Mouse (Mus musculus) hindbrain, embryonic 10.5 days (tissue): ENCODE results near the gene Ushbp1. TPM values are rescaled to one million over a fixed set of nuclear protein-coding genes. Genes with fewer than 3 reads are reported as not detected.

Source experiments
- DNase-seq: peaks from one replicate; pipeline ENCODE4 v3.0.0-alpha.2; 2017; ENCODE audit warnings: low spot score
- H3K27ac ChIP-seq: fragments of 300-500 bp; sonication (generic); 2 replicates; pipeline ENCODE4 v1.5.1; 2016; ENCODE audit warnings: mild to moderate bottlenecking, moderate library complexity
- H3K27me3 ChIP-seq: fragments of 300-500 bp; sonication (generic); 2 replicates; pipeline ENCODE4 v1.6.1; 2016; ENCODE audit warnings: mild to moderate bottlenecking; ENCODE audit not compliant: poor library complexity, insufficient read depth, severe bottlenecking
- H3K36me3 ChIP-seq: fragments of 300-500 bp; sonication (generic); 2 replicates; pipeline ENCODE4 v1.6.1; 2016; ENCODE audit warnings: mild to moderate bottlenecking, moderate library complexity
- H3K4me1 ChIP-seq: fragments of 300-500 bp; sonication (generic); replicated peaks from 2 replicates; pipeline ENCODE4 v1.6.1; 2016; ENCODE audit warnings: mild to moderate bottlenecking
- H3K4me3 ChIP-seq: fragments of 300-500 bp; sonication (generic); 2 replicates; pipeline ENCODE4 v1.5.1; 2016; ENCODE audit warnings: mild to moderate bottlenecking, moderate library complexity
- H3K9me3 ChIP-seq: fragments of 300-500 bp; sonication (generic); 2 replicates; pipeline ENCODE4 v1.6.1; 2016; ENCODE audit warnings: mild to moderate bottlenecking, moderate library complexity
- WGBS: fragments of 180-500 bp; shearing (Covaris S2); methylation state at CpG from one replicate; pipeline ENCODE4 v1.1.7; 2016; 5-methylcytosine and 5-hydroxymethylcytosine counted together
- polyA plus RNA-seq: library from polyadenylated mRNA; unstranded; fragments of >200 nt; fragmentation: Nextera tagmentation; extraction: Ambion mirVana; gene quantifications from 2 replicates; pipeline ENCODE4 v1.2.1, GENCODE M21; 2016

Gene Ushbp1
- polyA plus RNA-seq, 1 experiment from 2014 or later: 5.8 TPM

GRCm38 (mm10) chr8:71375581-71376422 lies 19.8 kb downstream of the Ushbp1 start:
- Histone ChIP-seq H3K36me3 (peaks cover 77% of the 10 kb centered on the region), H3K27me3 (peaks cover 9% of the 10 kb centered on the region; the same call in 1 of the 2 replicates), H3K4me3 (peak overlapping the region; percentile 98), H3K9me3 (no peaks in the 10 kb centered on the region), H3K4me1 (peaks cover 66% of the 10 kb centered on the region), H3K27ac (peak overlapping the region; percentile 81)
- 6% methylated on average over 74 of the region's 74 CpGs for WGBS
- DNase-seq: peak; percentile 73

GRCm38 (mm10) chr8:71374616-71375206 lies 20.9 kb downstream of the Ushbp1 start:
- Histone ChIP-seq H3K9me3 (no peaks in the 10 kb centered on the region), H3K4me3 (peak overlapping the region; percentile 98; the same call in 1 of the 2 replicates), H3K27ac (peak overlapping the region; percentile 81; the same call in 1 of the 2 replicates), H3K27me3 (peaks cover 9% of the 10 kb centered on the region; the same call in 1 of the 2 replicates), H3K36me3 (peaks cover 81% of the 10 kb centered on the region), H3K4me1 (peaks cover 61% of the 10 kb centered on the region)
- 72% methylated on average over 17 of the region's 17 CpGs for WGBS
- DNase-seq: no peak

GRCm38 (mm10) chr8:71373000-71373399 lies 22.6 kb downstream of the Ushbp1 start:
- 89% methylated on average over 3 of the region's 3 CpGs for WGBS
- Histone ChIP-seq H3K4me3 (peak overlapping the region; percentile 14; the same call in 1 of the 2 replicates), H3K27me3 (peaks cover 9% of the 10 kb centered on the region; the same call in 1 of the 2 replicates), H3K36me3 (peaks cover 83% of the 10 kb centered on the region), H3K9me3 (no peaks in the 10 kb centered on the region), H3K27ac (no peak overlapping the region), H3K4me1 (peaks cover 55% of the 10 kb centered on the region)
- DNase-seq: no peak

GRCm38 (mm10) chr8:71372427-71372826 lies 23.2 kb downstream of the Ushbp1 start:
- peaks cover 55% of the 10 kb centered on the region for H3K4me1 ChIP-seq
- H3K4me3 ChIP-seq: peak overlapping the region; percentile 14; the same call in 1 of the 2 replicates
- peak; percentile 18 for DNase-seq
- peaks cover 77% of the 10 kb centered on the region for H3K36me3 ChIP-seq
- H3K9me3 ChIP-seq: no peaks in the 10 kb centered on the region
- H3K27me3 ChIP-seq: peaks cover 9% of the 10 kb centered on the region; the same call in 1 of the 2 replicates
- H3K27ac ChIP-seq: peak overlapping the region; percentile 18; the same call in 1 of the 2 replicates
- 85% methylated on average over 12 of the region's 12 CpGs for WGBS

GRCm38 (mm10) chr8:71371236-71371848 lies 24.3 kb downstream of the Ushbp1 start, which contains the start of gene Ocel1:
TSS of gene Ocel1 (plus strand) at chr8:71371298.
- H3K27me3 ChIP-seq: peaks cover 2% of the 10 kb centered on the region; the same call in 1 of the 2 replicates
- WGBS: under 1% methylated on average over 68 of the region's 68 CpGs
- H3K4me3 ChIP-seq: peak within 1 kb of the TSS; percentile 65
- H3K4me1 ChIP-seq: peaks cover 50% of the 10 kb centered on the region
- no peaks in the 10 kb centered on the region for H3K9me3 ChIP-seq
- H3K36me3 ChIP-seq: peaks cover 66% of the 10 kb centered on the region
- peak; percentile 98 for DNase-seq
- H3K27ac ChIP-seq: peak within 1 kb of the TSS; percentile 84

DNA sequence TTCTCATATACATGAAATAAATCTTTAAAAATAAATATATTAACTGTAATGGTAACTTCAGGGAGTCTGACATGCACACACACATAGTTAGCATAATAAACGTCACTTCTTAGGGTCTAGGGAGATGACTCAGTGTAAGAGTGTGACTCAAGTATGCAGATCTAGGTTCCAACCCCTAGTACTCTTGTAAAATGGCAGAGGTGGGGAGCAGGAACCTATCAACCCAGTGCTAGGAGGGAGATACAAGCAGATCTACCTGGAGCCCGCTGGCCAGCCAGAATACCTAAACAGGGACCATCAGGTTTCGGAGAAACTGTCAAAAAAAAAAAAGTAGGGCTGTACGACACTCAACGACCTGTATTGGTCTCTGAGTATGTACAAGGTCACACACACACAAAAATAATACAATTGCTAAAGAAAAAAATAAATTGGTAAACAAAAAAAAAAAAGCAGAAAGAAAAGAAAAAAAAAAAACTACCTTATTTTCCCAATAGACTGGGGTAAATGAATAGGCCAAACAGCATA lies 24.8 kb downstream of the Ushbp1 start:
- H3K4me1 ChIP-seq: peaks cover 50% of the 10 kb centered on the region
- peaks cover 61% of the 10 kb centered on the region for H3K36me3 ChIP-seq
- WGBS: 25% methylated on average over 5 of the region's 5 CpGs
- H3K27ac ChIP-seq: peak overlapping the region; percentile 84
- no peaks in the 10 kb centered on the region for H3K27me3 ChIP-seq
- peak overlapping the region; percentile 65 for H3K4me3 ChIP-seq
- no peak for DNase-seq
- no peaks in the 10 kb centered on the region for H3K9me3 ChIP-seq

DNA sequence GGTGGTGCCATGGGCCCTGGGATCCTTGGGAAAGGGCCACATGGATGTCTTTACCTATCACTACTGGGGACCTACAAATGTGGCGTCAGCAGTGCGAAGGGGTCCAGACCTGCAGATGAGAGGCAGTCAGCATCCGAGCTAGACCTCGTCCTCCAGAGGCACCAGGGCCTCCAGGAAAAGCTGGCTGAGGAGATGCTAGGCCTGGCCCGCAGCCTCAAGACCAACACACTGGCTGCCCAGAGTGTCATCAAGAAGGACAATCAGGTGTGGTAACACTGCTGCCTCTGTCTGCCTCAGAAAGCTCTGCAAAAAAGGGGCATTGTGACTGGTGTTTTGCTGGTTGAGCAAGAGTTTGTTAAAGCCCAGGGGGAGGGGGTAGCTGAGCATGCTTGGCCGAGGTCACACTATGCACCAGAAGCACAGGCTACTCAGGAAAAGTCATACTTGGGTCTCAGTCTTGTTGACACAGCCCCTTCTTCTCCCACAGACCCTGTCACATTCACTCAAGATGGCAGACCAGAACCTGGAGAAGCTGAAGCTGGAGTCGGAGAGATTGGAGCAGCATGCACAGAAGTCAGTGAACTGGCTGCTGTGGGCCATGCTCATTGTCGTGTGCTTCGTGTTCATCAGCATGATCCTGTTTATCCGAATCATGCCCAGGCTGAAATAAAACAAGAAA lies 26.4 kb downstream of the Ushbp1 start:
- H3K4me3 ChIP-seq: 0 out of 2 replicates have a peak overlapping the region, but pooled peaks have one; percentile 66
- no peak for DNase-seq
- WGBS: 93% methylated on average over 10 of the region's 10 CpGs
- no peaks in the 10 kb centered on the region for H3K27me3 ChIP-seq
- H3K9me3 ChIP-seq: no peaks in the 10 kb centered on the region
- no peak overlapping the region for H3K27ac ChIP-seq
- H3K36me3 ChIP-seq: peaks cover 45% of the 10 kb centered on the region
- peaks cover 35% of the 10 kb centered on the region for H3K4me1 ChIP-seq

DNA sequence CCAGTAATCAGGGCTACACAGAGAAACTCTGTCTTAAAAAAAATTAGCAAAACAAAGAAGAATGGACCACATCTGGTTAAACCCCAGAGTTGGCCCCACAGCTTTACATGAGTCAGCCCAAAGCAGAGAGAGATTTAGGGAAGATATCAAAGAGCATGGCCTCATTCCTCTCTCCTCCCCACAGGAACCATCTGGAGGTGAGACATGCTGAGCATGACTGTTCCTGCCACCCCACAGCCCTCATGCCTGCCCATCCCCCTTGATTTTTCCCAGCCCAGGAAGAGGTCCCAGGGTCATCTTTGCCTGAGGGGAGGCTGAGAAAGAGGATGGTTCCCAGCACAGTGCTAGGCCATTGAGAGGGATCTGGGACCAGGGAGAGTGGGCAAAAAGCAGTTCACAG lies 27.2 kb downstream of the Ushbp1 start:
- H3K27ac ChIP-seq: no peak overlapping the region
- peak overlapping the region; percentile 66 for H3K4me3 ChIP-seq
- peaks cover 36% of the 10 kb centered on the region for H3K36me3 ChIP-seq
- no peak for DNase-seq
- H3K27me3 ChIP-seq: no peaks in the 10 kb centered on the region
- H3K4me1 ChIP-seq: peaks cover 35% of the 10 kb centered on the region
- H3K9me3 ChIP-seq: no peaks in the 10 kb centered on the region

DNA sequence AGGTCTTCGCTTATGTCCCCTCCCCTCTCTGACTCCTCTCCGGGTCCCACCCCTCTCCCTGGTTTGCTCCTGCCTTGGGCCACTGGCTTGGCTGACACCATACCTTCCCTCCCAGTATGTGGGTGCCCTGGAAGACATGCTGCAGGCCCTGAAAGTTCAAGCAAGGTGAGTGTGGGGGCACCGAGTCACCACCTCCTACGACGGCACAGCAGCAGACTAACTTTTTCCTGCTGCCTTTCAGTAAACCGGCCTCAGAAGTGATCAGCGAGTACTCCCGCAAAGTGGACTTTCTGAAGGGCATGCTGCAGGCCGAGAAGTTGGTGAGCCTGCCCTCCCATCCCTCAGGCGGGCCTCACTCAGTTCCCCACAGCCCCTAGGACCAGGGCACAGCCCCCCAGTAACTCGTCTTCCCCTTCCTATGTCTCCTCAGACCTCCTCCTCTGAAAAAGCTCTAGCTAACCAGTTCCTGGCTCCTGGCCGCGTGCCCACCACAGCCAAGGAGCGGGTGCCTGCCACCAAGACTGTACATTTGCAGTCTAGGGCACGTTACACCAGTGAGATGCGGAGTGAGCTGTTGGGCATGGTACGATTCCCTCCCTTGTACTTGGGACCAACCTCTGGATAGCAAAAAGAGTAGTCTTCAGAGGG lies 27.9 kb downstream of the Ushbp1 start:
- peaks cover 35% of the 10 kb centered on the region for H3K4me1 ChIP-seq
- H3K9me3 ChIP-seq: no peaks in the 10 kb centered on the region
- peak overlapping the region; percentile 66 for H3K4me3 ChIP-seq
- H3K27me3 ChIP-seq: no peaks in the 10 kb centered on the region
- WGBS: 56% methylated on average over 17 of the region's 17 CpGs
- peak overlapping the region; percentile 92 for H3K27ac ChIP-seq
- DNase-seq: no peak
- H3K36me3 ChIP-seq: peaks cover 29% of the 10 kb centered on the region

DNA sequence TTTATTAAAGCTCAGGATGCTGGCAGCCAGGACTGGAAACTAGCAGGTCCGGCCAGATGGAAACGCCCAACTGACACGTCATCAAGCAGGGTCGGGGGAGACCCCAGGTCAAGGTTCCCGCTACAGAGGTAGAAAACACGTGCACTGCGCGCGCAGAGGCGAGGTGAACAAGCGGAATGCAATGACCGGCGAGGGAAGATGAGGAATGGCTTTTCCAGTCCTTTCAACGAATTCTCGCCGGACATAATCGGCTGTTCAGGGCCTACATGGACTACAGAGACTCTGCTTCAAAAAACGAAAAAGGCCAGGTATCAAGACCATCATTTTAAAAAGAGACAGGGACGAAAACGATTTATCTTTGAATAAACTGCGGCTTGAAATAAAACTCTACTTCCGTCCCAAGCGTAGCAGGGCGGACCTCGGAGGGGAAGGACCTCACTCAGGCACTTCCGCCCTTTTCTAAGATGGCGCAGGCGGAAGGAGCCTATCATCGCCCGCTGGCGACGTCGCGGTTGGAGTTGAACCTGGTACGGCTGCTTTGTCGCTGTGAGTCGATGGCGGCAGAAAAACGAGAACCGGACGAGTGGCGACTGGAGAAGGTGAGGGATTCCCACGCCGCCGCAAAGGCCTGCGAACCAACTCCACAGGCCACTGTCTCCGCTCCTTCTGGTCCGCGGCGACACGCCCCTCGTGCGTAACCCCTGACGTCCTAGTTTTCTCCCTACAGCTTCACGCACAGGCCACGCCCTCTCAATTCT lies 28.7 kb downstream of the Ushbp1 start, which contains the start of gene Use1:
Gene Use1, plus strand, starts transcription at position 78 of the 758 bp plus-strand sequence.
- H3K27me3 ChIP-seq: no peaks in the 10 kb centered on the region
- peak within 1 kb of the TSS; percentile 92 for H3K27ac ChIP-seq
- no peaks in the 10 kb centered on the region for H3K9me3 ChIP-seq
- under 1% methylated on average over 56 of the region's 56 CpGs for WGBS
- H3K4me1 ChIP-seq: peaks cover 35% of the 10 kb centered on the region
- H3K36me3 ChIP-seq: peaks cover 22% of the 10 kb centered on the region
- peak within 1 kb of the TSS; percentile 66 for H3K4me3 ChIP-seq
- DNase-seq: peak; percentile 91

DNA sequence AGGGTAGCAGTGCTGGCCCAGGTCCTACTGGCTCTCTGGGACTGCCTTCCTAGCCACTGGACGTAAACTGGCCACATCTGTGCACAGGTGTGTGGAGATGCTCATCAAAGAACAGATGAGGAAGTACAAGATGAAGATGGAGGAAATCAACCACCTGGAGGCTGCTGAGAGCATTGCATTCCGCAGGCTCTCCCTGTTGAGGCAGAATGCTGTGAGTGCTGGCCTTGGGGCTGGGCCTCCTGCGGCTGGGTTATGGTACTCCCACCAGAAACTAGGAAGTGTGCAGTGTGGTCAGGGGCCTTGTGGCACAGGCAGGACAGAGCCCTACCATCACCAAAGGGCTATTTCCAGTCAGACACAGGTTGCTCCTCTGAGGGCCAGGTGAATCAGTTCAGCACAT lies 37.6 kb downstream of the Ushbp1 start:
- WGBS: 85% methylated on average over 3 of the region's 3 CpGs
- peaks cover 85% of the 10 kb centered on the region for H3K36me3 ChIP-seq

More for the DNA sequence above, 37.6 kb downstream of the Ushbp1 start:
- DNase-seq: no peak
- H3K4me3 ChIP-seq: no peak overlapping the region
- H3K9me3 ChIP-seq: no peaks in the 10 kb centered on the region
- H3K27ac ChIP-seq: no peak overlapping the region
- H3K4me1 ChIP-seq: no peaks in the 10 kb centered on the region
- no peaks in the 10 kb centered on the region for H3K27me3 ChIP-seq
